Mouse (Mus musculus) E14TG2a.4 (cell line): ENCODE data around the gene Dusp9.

ENCODE experiments used
- CTCF ChIP-seq: conservative IDR thresholded peaks from 2 replicates; pipeline ENCODE4 v1.5.1; 2014; ENCODE audit warnings: low read length
- NANOG ChIP-seq: IDR thresholded peaks from 2 replicates; pipeline ENCODE4 v1.6.1; 2014; ENCODE audit warnings: borderline replicate concordance, low read length, mixed read lengths
- POU5F1 ChIP-seq: IDR thresholded peaks from 2 replicates; pipeline ENCODE4 v1.6.1; 2014; ENCODE audit warnings: low read length, borderline replicate concordance

GRCm38 (mm10) chrX:73619890-73620289, 19.3 kb upstream of the Dusp9 start:
- TF ChIP-seq CTCF: no peak
- no peak for TF ChIP-seq NANOG
- TF ChIP-seq POU5F1: no peak
